11 mouse cellular contexts compared by ENCODE assay signal in genomic region chr15:95370720-95371395, GRCm38 (mm10).
A peak's percentile ranks its signal among the peaks of the same experiment; 100 is the strongest.
DNase-seq lines count a peak whose midpoint lies in the region; ATAC-seq and TF ChIP-seq lines count a peak whose summit lies in the region.
"Had no signal": no experiment of that assay in that cellular context is flagged by ENCODE, and none has a peak within 500 bp of the region (broad histone marks: within the 10 kb centered on the region; RNA-seq: fewer than 3 reads in every experiment).

No protein-coding gene starts in this region.

- 88% methylated on average over 16 of the region's 16 CpGs for WGBS in midbrain, embryonic 11.5 days
- WGBS in midbrain, embryonic 10.5 days: 89% methylated on average over 16 of the region's 16 CpGs
- 65% methylated on average over 16 of the region's 16 CpGs for WGBS in kidney, adult 2 months

- no peak for TF ChIP-seq POLR2A in brain, embryonic 14.5 days (IDR thresholded peaks at IDR 0.05; ENCODE audit: borderline replicate concordance, extremely low read depth, insufficient read depth, insufficient read length, poor library complexity, severe bottlenecking)
- TF ChIP-seq POLR2A in kidney, adult 2 months (IDR thresholded peaks at IDR 0.05; ENCODE audit: low read depth, low read length): no peak

- H3K9me3 ChIP-seq in midbrain, embryonic 11.5 days (ENCODE audit: control insufficient read depth, low read length): no peaks in the 10 kb centered on the region
- no peaks in the 10 kb centered on the region for H3K9me3 ChIP-seq in midbrain, embryonic 10.5 days (replicated peaks)
- H3K9me3 ChIP-seq: liver, embryonic 13.5 days had no signal

- DNase-seq in midbrain, embryonic 11.5 days (ENCODE audit: low spot score, missing footprints): peak; percentile 51
- no peak for DNase-seq in midbrain, embryonic 10.5 days (ENCODE audit: low spot score)
- peak; percentile 65 for DNase-seq in brain, embryonic 14.5 days (ENCODE audit: low read depth)
- DNase-seq in layer of hippocampus, postnatal 10 days (ENCODE audit: low spot score in 2 of 2): peak; percentile 31 to 52
- DNase-seq in right cerebral cortex, postnatal 25 days: peak; percentile 36
- no peak for DNase-seq in lung, postnatal 4 days
- DNase-seq in heart, postnatal 10 days: no peak
- DNase-seq in kidney, adult 2 months: no peak
- DNase-seq: liver, embryonic 13.5 days had no signal

- H3K27ac ChIP-seq in midbrain, embryonic 11.5 days (ENCODE audit: low read depth, low read length): no peak overlapping the region
- H3K27ac ChIP-seq in midbrain, embryonic 10.5 days (replicated peaks): no peak overlapping the region
- H3K27ac ChIP-seq in kidney, adult 2 months (ENCODE audit: insufficient read depth, low read depth, low read length): no peak overlapping the region
- H3K27ac ChIP-seq: liver, embryonic 13.5 days had no signal

- H3K27me3 ChIP-seq in midbrain, embryonic 11.5 days (ENCODE audit: control insufficient read depth, insufficient read depth, low read length): no peaks in the 10 kb centered on the region
- H3K27me3 ChIP-seq in midbrain, embryonic 10.5 days (ENCODE audit: low read depth, poor library complexity, severe bottlenecking): no peaks in the 10 kb centered on the region
- H3K27me3 ChIP-seq in kidney, adult 2 months (replicated peaks; ENCODE audit: control insufficient read depth, insufficient read depth, low read length): no peaks in the 10 kb centered on the region
- H3K27me3 ChIP-seq: liver, embryonic 13.5 days had no signal

- no peak for ATAC-seq in midbrain, embryonic 11.5 days (ENCODE audit: low FRiP score)
- ATAC-seq: inflammation-experienced regulatory T-cells, adult 6 months had no signal

- intact Hi-C loops in heart, postnatal 10 days (cut with DNase I): no loop called here

- no peak overlapping the region for H3K9ac ChIP-seq in midbrain, embryonic 11.5 days (ENCODE audit: low read length)
- H3K9ac ChIP-seq: liver, embryonic 13.5 days had no signal

- H3K4me3 ChIP-seq in midbrain, embryonic 11.5 days (ENCODE audit: low read depth, low read length): no peak overlapping the region
- no peak overlapping the region for H3K4me3 ChIP-seq in midbrain, embryonic 10.5 days
- H3K4me3 ChIP-seq in kidney, adult 2 months (ENCODE audit: insufficient read depth, low read depth, low read length): no peak overlapping the region
- H3K4me3 ChIP-seq: liver, embryonic 13.5 days had no signal

- no peaks in the 10 kb centered on the region for H3K4me1 ChIP-seq in midbrain, embryonic 11.5 days (ENCODE audit: control insufficient read depth, insufficient read depth, low read length)
- no peaks in the 10 kb centered on the region for H3K4me1 ChIP-seq in midbrain, embryonic 10.5 days
- H3K4me1 ChIP-seq in kidney, adult 2 months (ENCODE audit: control insufficient read depth, insufficient read depth, low read length): no peaks in the 10 kb centered on the region
- H3K4me1 ChIP-seq: liver, embryonic 13.5 days had no signal

- no peak for TF ChIP-seq CTCF in brain, embryonic 14.5 days (IDR thresholded peaks at IDR 0.05; ENCODE audit: borderline replicate concordance, extremely low read depth, insufficient read depth, insufficient read length)
- no peak for TF ChIP-seq CTCF in kidney, adult 2 months (conservative IDR thresholded peaks at IDR 0.05; ENCODE audit: insufficient read depth, insufficient read length, low read depth, low read length)

- H3K36me3 ChIP-seq in midbrain, embryonic 11.5 days (ENCODE audit: control insufficient read depth, insufficient read depth, low read length): no peaks in the 10 kb centered on the region
- peaks cover 10% of the 10 kb centered on the region for H3K36me3 ChIP-seq in midbrain, embryonic 10.5 days
- no peaks in the 10 kb centered on the region for H3K36me3 ChIP-seq in kidney, adult 2 months (ENCODE audit: control insufficient read depth, insufficient read depth, low read length)
- H3K36me3 ChIP-seq: G1E; liver, embryonic 13.5 days had no signal

- H3K4me2 ChIP-seq in midbrain, embryonic 11.5 days: no peak overlapping the region
- H3K4me2 ChIP-seq: liver, embryonic 13.5 days had no signal

Comparison
In these comparisons a context has a peak if more than half of its experiments do, and no peak if none do; other contexts are left out.
1. DNase-seq: peak in midbrain, embryonic 11.5 days (single experiment), brain, embryonic 14.5 days (single experiment), layer of hippocampus, postnatal 10 days (2 of 2) and right cerebral cortex, postnatal 25 days (single experiment); none in midbrain, embryonic 10.5 days (single experiment), lung, postnatal 4 days (0 of 2), heart, postnatal 10 days (0 of 2) and kidney, adult 2 months (single experiment).